ENCODE assay signal across 14 mouse cellular contexts in the genomic region with DNA sequence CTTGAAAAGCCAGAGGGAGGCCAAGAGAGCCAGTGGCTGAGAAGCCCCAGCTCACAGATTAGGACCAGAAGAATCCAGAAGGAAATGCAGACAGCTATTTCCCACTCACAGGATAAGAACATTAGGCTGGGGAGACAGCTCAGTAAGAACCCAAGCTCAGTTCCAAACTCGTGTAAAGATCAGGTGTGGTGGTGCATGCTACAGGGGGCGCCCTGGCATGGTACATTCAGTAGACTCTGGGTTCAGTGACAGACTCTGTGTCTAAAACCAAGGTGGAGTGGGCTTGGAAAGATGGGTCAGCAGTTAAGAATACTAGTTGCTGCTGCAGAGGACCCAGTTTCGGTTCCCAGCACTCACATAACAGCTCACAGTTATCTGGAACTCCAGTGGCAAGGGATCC.
"Had no signal": no experiment of that assay in that cellular context is flagged by ENCODE, and none has a peak within 500 bp of the region (broad histone marks: within the 10 kb centered on the region; RNA-seq: fewer than 3 reads in every experiment).

No protein-coding gene starts in this region.

- ATAC-seq: inflammation-experienced regulatory T-cells, adult 6 months; liver, embryonic 12.5 days; midbrain, embryonic 16.5 days had no signal

- H3K27me3 ChIP-seq: limb, embryonic 13.5 days; liver, embryonic 12.5 days; neural tube, embryonic 13.5 days had no signal

- H3K4me3 ChIP-seq: limb, embryonic 13.5 days; liver, embryonic 12.5 days; midbrain, embryonic 10.5 days; neural tube, embryonic 13.5 days had no signal

- H3K9ac ChIP-seq: liver, embryonic 12.5 days; lung, embryonic 14.5 days; neural tube, embryonic 13.5 days had no signal

- H3K4me1 ChIP-seq: liver, embryonic 12.5 days; neural tube, embryonic 13.5 days had no signal

- H3K36me3 ChIP-seq: liver, embryonic 12.5 days; midbrain, embryonic 10.5 days; neural tube, embryonic 13.5 days had no signal

- H3K4me2 ChIP-seq: liver, embryonic 12.5 days; lung, embryonic 14.5 days; neural tube, embryonic 13.5 days had no signal

- DNase-seq: kidney, adult 8-10 months; kidney, postnatal 25 days; lung, postnatal 10 days; lung, postnatal 4 days; retina, postnatal 1 day; right cerebral cortex, postnatal 14 days; thymus, postnatal 36 days had no signal

- H3K27ac ChIP-seq: liver, embryonic 12.5 days; neural tube, embryonic 13.5 days had no signal
